Comparison of ENCODE assay signal across 15 mouse cellular contexts in genomic region chr2:91631826-91632225, GRCm38 (mm10). TPM values are rescaled to one million over a fixed set of nuclear protein-coding genes. Genes with fewer than 3 reads are reported as not detected.
"Had no signal": no experiment of that assay in that cellular context is flagged by ENCODE, and none has a peak within 500 bp of the region (broad histone marks: within the 10 kb centered on the region; RNA-seq: fewer than 3 reads in every experiment).

No protein-coding gene starts in this region.

- H3K36me3 ChIP-seq: midbrain, embryonic 10.5 days; midbrain, embryonic 12.5 days; neural tube, embryonic 12.5 days; stomach, embryonic 15.5 days had no signal

- H3K27me3 ChIP-seq: midbrain, embryonic 12.5 days; neural tube, embryonic 12.5 days; stomach, embryonic 15.5 days had no signal

- H3K27ac ChIP-seq: midbrain, embryonic 10.5 days; midbrain, embryonic 12.5 days; neural tube, embryonic 12.5 days; stomach, embryonic 15.5 days; stomach, postnatal 0 days had no signal

- H3K9me3 ChIP-seq: midbrain, embryonic 10.5 days; midbrain, embryonic 12.5 days; neural tube, embryonic 12.5 days; stomach, embryonic 15.5 days had no signal

- DNase-seq: lung, adult 18-20 months; lung, embryonic 14.5 days; lung, postnatal 10 days; lung, postnatal 4 days; midbrain, embryonic 14.5 days; right cerebral cortex, postnatal 14 days; thymus, adult 2 months; thymus, postnatal 25 days had no signal

- H3K4me1 ChIP-seq: midbrain, embryonic 12.5 days; neural tube, embryonic 12.5 days; stomach, embryonic 15.5 days had no signal

- H3K9ac ChIP-seq: lung, embryonic 14.5 days; midbrain, embryonic 12.5 days; neural tube, embryonic 12.5 days; stomach, embryonic 15.5 days had no signal

- H3K4me3 ChIP-seq: midbrain, embryonic 10.5 days; midbrain, embryonic 12.5 days; neural tube, embryonic 12.5 days; stomach, embryonic 15.5 days had no signal

- H3K4me2 ChIP-seq: lung, embryonic 14.5 days; midbrain, embryonic 12.5 days; neural tube, embryonic 12.5 days; stomach, embryonic 15.5 days had no signal

- ATAC-seq: midbrain, embryonic 16.5 days had no signal

RNA-seq across cellular contexts. Expression of gene F2, which starts 4.4 kb away (rescaled TPM):
- total RNA-seq: megakaryocyte, adult 5-6 weeks had no signal
- polyA plus RNA-seq: midbrain, embryonic 12.5 days had no signal
